ENCODE assay signal across 16 mouse cellular contexts in genomic region chr2:73608391-73608790, GRCm38 (mm10). TPM values are rescaled to one million over a fixed set of nuclear protein-coding genes. Genes with fewer than 3 reads are reported as not detected.
"Had no signal": no experiment of that assay in that cellular context is flagged by ENCODE, and none has a peak within 500 bp of the region (broad histone marks: within the 10 kb centered on the region; RNA-seq: fewer than 3 reads in every experiment).

No protein-coding gene starts in this region.

- DNase-seq: lung, adult 2 months; lung, postnatal 14 days; midbrain, embryonic 14.5 days; right cerebral cortex, postnatal 4 days; thymus, adult 2 months; thymus, postnatal 25 days had no signal

- H3K36me3 ChIP-seq: liver, embryonic 15.5 days; stomach, embryonic 15.5 days had no signal

- ATAC-seq: inflammation-experienced regulatory T-cells, adult 6 months had no signal

- H3K4me3 ChIP-seq: limb, embryonic 13.5 days; liver, embryonic 15.5 days; myocyte; neural tube, embryonic 15.5 days; stomach, embryonic 15.5 days had no signal

- H3K9me3 ChIP-seq: limb, embryonic 13.5 days; liver, embryonic 15.5 days; neural tube, embryonic 15.5 days; stomach, embryonic 15.5 days had no signal

- H3K4me2 ChIP-seq: limb, embryonic 13.5 days; liver, embryonic 11.5 days; liver, embryonic 15.5 days; neural tube, embryonic 15.5 days; stomach, embryonic 15.5 days had no signal

- H3K27ac ChIP-seq: liver, embryonic 15.5 days; macrophage; neural tube, embryonic 15.5 days; stomach, embryonic 15.5 days had no signal

- H3K9ac ChIP-seq: limb, embryonic 13.5 days; liver, embryonic 15.5 days; neural tube, embryonic 15.5 days; stomach, embryonic 15.5 days had no signal

- H3K27me3 ChIP-seq: limb, embryonic 13.5 days; liver, embryonic 15.5 days; neural tube, embryonic 15.5 days; stomach, embryonic 15.5 days had no signal

- H3K4me1 ChIP-seq: liver, embryonic 15.5 days had no signal

RNA-seq across cellular contexts. Expression of gene Chrna1, which starts 28.3 kb away (rescaled TPM):
- polyA plus RNA-seq: inflammation-experienced regulatory T-cells, adult 6 months; macrophage; spleen, adult 2 months; urinary bladder, adult 2 months had no signal
